Mouse (Mus musculus) myocyte (in vitro differentiated cells): ENCODE measurements around the gene Abhd12.

Experiments
- CEBPB ChIP-seq: IDR thresholded peaks from 2 replicates; pipeline ENCODE4 v1.6.1; 2011; ENCODE audit warnings: mild to moderate bottlenecking, moderate library complexity; ENCODE audit not compliant: poor library complexity, insufficient read depth, severe bottlenecking
- E2F4 ChIP-seq: IDR thresholded peaks from one replicate; pipeline ENCODE4 v1.6.1; 2011; ENCODE audit warnings: mild to moderate bottlenecking, control low read depth, moderate library complexity; ENCODE audit not compliant: insufficient read depth
- MAX ChIP-seq: IDR thresholded peaks from one replicate; pipeline ENCODE4 v1.6.1; 2011; ENCODE audit warnings: low read depth, mild to moderate bottlenecking, control low read depth
- POLR2A ChIP-seq: IDR thresholded peaks from one replicate; pipeline ENCODE4 v1.6.1; 2011; ENCODE audit warnings: low read depth, mild to moderate bottlenecking, control low read depth, moderate library complexity; ENCODE audit not compliant: insufficient read length
- POLR2AphosphoS2 ChIP-seq: IDR thresholded peaks from one replicate; pipeline ENCODE4 v1.6.1; 2011; ENCODE audit warnings: low read depth, control low read depth; ENCODE audit not compliant: insufficient read length
- REST ChIP-seq: IDR thresholded peaks from one replicate; pipeline ENCODE4 v1.6.1; 2011; ENCODE audit warnings: mild to moderate bottlenecking, control low read depth, moderate library complexity; ENCODE audit not compliant: insufficient read depth, insufficient read length
- TCF12 ChIP-seq: IDR thresholded peaks from one replicate; pipeline ENCODE4 v1.6.1; 2011; ENCODE audit warnings: mild to moderate bottlenecking, control low read depth; ENCODE audit not compliant: poor library complexity, insufficient read depth, severe bottlenecking
- USF1 ChIP-seq: IDR thresholded peaks from one replicate; pipeline ENCODE4 v1.6.1; 2011; ENCODE audit warnings: low read depth, mild to moderate bottlenecking, control low read depth, moderate library complexity

- TF ChIP-seq E2F4 (no peak), USF1 (no peak), POLR2A (no peak), REST (no peak), CEBPB (no peak), POLR2AphosphoS2 (no peak), TCF12 (no peak), MAX (no peak)
Observed at GRCm38 (mm10) chr2:150894617-150895267, 9.8 kb downstream of the Abhd12 start.
